Mouse (Mus musculus): ENCODE measurements around the gene Ldlr.

Gene Ldlr

DNA sequence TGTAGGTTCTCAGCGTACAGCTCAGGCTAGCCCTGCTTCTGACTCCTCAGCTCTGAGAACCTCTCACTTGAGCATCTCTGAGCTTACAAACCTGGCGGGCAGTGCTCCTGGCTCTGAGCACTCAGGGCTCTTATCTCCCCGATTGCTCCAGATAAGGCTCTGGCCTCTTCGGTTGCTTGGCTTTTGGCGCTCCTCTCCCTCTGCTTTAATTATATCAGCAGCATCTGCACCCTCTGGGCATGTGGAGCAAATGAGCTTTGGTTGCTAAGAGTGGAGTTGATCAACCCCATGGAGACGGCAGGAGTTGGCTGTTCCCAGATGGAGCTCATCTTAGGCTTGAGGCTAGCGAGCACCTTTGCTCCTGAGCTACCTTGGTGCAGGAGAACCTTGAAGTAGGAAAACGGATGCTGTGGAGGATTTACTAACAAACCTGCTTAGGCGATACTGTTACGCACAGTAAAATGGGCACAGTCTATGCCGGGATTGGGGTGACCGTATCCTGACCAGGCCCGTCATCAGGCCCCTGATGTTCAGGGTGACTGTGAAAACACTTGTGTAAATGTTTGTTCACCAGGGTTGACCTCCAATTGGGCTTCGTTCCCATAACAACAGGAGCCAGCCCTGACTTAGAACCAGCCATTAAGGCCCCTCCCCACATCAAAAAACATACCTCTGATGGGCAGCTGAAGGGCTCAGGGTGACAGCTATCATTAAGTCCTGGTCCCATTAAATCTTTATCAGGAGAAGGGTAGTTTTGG is 3.1 kb downstream of the Ldlr start:
- DNase-seq: no peak

- no peak for DNase-seq
Observed at GRCm38 (mm10) chr9:21728261-21728832, 5.1 kb downstream of the Ldlr start.

DNA sequence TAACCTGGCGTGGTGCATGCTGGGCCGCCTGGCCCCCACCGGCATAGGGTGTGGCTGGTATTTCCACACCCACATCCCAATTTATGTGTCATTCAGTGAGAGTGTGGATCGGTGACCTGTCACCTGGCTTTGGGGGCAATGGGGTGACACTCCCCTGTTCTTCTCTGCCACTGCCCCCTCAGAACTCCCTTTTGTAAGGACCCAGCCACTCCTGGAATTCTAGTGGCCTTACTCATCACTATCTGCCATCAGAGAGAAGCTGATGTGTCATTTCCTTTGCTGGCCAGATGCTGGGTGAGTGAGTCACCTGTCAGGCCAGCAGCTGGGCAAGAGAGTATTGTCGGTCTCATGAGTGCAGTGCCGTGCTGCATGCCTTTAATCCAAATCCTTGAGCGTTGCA is 6.0 kb downstream of the Ldlr start:
- DNase-seq: no peak

DNA sequence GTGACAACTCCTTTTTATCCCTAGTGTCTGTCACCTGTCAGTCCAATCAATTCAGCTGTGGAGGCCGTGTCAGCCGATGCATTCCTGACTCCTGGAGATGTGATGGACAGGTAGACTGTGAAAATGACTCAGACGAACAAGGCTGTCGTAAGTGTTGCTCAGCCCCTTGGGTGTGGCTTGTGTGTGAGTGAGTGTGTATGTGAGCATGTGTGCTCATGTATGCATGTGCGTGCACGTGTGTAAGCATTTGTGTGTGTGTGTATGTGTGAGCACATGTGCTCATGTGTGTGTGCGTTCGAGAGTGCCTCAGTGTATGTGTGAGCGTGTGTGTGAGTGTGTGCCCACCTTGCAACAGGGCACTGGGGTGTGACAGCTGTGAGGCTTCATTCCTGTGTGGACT is 9.0 kb downstream of the Ldlr start:
- DNase-seq: no peak

- DNase-seq: no peak
Observed at GRCm38 (mm10) chr9:21733446-21733845, 10.2 kb downstream of the Ldlr start.

DNA sequence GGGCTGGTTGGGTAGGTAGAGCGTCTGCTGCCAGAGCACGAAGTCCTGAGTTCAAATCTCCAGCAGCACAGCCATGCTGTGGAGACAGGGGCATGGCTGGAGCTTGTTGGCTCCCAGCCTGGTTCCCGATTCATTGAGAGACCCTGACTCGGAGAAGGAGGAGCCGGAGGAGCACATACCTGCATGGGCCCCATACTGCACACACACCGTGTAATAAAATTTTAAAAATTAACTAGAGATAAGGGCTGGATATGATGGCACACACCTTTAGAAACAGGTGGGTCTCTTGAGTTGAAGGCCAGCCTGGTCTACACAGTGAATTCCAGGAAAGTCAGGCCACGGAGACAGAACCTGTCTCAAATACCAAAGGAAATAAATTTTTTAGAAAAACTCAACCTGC is 10.7 kb downstream of the Ldlr start:
- no peak for DNase-seq

DNA sequence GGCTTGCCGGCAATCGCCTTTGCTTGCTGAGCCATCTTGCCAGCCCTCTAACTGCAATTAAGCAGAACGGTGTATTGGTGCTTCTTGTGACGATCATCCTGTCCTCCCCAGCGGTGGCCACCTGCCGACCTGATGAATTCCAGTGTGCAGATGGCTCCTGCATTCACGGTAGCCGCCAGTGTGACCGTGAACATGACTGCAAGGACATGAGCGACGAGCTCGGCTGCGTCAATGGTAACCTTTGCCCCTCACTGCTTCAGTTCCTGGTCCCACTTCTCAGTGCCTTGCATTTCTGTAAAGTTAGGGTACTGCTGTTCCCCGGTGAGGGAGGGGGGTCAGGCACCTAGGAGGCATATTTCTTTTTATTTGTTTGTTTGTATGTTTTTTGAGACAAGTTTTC is 11.8 kb downstream of the Ldlr start:
- no peak for DNase-seq

GRCm38 (mm10) chr9:21736580-21736979 is 13.3 kb downstream of the Ldlr start:
- no peak for DNase-seq

DNA sequence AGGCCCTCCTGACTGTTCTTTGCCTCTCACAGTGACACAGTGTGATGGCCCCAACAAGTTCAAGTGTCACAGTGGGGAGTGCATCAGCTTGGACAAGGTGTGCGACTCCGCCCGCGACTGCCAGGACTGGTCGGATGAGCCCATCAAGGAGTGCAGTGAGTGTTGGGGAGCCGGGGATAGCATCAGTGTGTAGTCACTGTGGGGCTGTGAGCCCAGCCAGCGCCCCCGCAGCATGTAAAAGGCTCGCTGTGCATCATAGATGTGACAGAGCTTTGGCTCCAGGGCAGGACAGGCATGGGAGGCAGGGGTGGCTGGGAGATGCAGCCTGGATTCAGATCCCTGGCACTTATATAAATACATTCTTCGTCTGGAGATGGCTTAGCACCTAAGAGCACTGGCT is 13.9 kb downstream of the Ldlr start:
- DNase-seq: no peak

- no peak for DNase-seq
Observed at GRCm38 (mm10) chr9:21738776-21739175, 15.5 kb downstream of the Ldlr start.

DNA sequence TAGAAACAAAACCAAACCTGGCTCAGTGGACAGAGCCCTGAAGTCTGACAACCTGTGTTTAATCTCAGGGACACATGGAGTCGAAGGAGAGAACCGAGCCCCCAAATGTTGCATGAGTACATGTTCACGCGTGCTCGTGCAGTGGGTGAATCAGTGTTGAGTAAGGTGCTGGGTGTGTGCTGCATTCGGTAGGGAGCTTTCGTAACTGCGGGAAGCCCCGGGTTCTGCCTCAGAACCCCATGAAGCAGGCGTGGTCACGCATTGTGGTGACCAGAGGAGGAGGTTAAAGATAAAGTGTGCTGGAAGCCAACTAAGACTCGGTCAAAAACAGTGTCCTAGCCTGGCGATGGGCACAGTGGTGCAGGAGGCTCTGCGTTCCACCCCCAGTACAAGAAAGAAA is 17.1 kb downstream of the Ldlr start:
- DNase-seq: no peak

GRCm38 (mm10) chr9:21741514-21741913 is 18.2 kb downstream of the Ldlr start:
- no peak for DNase-seq

- DNase-seq: no peak
Observed at GRCm38 (mm10) chr9:21747238-21747774, 24.0 kb downstream of the Ldlr start.

GRCm38 (mm10) chr9:21748033-21748432 is 24.8 kb downstream of the Ldlr start:
- no peak for DNase-seq

- DNase-seq: no peak
Observed at GRCm38 (mm10) chr9:21748491-21748890, 25.2 kb downstream of the Ldlr start.

GRCm38 (mm10) chr9:21749382-21750118 is 26.3 kb downstream of the Ldlr start:
- no peak for DNase-seq

DNA sequence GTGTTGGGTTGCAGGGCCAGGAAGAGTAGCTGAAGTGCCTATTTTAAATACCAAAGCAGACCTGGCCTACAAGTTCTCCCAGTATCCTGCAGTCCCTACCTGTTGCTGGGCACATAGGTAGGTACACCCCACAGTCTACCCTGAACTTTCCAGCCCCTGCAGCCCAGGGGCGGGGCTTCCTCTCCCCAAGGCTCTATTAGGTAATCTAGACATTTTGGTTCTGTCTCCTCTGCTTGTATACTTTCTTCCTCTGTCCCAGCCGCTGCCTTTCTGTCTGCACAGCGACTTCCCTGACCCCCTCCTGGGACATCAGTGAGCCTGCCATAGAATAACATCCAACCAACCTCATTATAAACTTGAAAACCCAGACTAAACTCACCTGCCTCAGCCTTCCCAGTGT is 27.1 kb downstream of the Ldlr start:
- no peak for DNase-seq

GRCm38 (mm10) chr9:21751347-21751746 is 28.1 kb downstream of the Ldlr start:
- no peak for DNase-seq

DNA sequence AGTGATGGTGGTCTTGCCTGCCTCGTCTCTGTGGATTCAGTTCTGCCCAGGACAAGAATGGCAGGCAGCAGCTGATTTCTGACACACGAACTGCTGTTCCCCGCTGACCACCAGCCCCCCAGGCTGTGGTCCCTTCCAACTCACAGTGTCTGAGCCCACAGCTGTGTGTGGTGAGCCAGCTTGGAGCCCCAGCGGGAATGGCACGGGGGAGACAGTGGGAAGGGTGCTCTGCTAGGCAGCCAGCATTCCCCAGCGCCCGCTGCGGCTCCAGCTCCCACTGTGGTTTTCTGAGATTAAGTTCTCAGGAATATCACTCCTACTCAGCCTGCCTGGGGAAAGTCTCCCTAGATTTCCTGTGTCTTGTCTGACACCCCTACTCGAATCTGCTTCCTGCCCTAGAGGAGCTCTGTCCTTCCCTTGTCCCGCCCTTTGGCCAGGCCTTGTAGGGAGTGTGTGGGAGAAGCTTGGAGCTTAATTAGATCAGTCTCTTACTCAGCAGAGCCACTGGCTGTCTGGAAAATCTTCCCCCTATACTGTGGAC is 29.0 kb downstream of the Ldlr start:
- DNase-seq: no peak

- no peak for DNase-seq
Observed at GRCm38 (mm10) chr9:21754003-21754402, 30.7 kb downstream of the Ldlr start.

GRCm38 (mm10) chr9:21754516-21755321 is 31.4 kb downstream of the Ldlr start:
- no peak for DNase-seq

Measured in B cell, adult 2 months (primary cell).